Mouse (Mus musculus) neural tube, embryonic 15.5 days (tissue): ENCODE results near the gene Atl2. TPM values are rescaled to one million over a fixed set of nuclear protein-coding genes. Genes with fewer than 3 reads are reported as not detected.
A peak's percentile ranks its signal among the peaks of the same experiment; 100 is the strongest.

ENCODE experiments used
- ATAC-seq: fragments of 200-750 bp; cut with Nextera tagmentation; 2 replicates; pipeline ENCODE4 v1.8.0; 2017; ENCODE audit warnings: mild to moderate bottlenecking, moderate TSS enrichment, moderate library complexity; ENCODE audit not compliant: low FRiP score
- H3K27ac ChIP-seq: fragments of 300-500 bp; sonication (generic); replicated peaks from 2 replicates; pipeline ENCODE4 v1.5.1; 2015; ENCODE audit warnings: mild to moderate bottlenecking, inconsistent platforms
- H3K27me3 ChIP-seq: fragments of 300-500 bp; sonication (generic); replicated peaks from 2 replicates; pipeline ENCODE4 v1.6.1; 2015; ENCODE audit warnings: inconsistent platforms
- H3K36me3 ChIP-seq: fragments of 300-500 bp; sonication (generic); 2 replicates; pipeline ENCODE4 v1.6.1; 2015; ENCODE audit warnings: inconsistent platforms
- H3K4me1 ChIP-seq: fragments of 300-500 bp; sonication (generic); 2 replicates; pipeline ENCODE4 v1.6.1; 2015; ENCODE audit warnings: inconsistent platforms
- H3K4me2 ChIP-seq: fragments of 300-500 bp; sonication (generic); 2 replicates; pipeline ENCODE4 v1.6.1; 2015; ENCODE audit warnings: inconsistent platforms, mild to moderate bottlenecking, moderate library complexity
- H3K4me3 ChIP-seq: fragments of 300-500 bp; sonication (generic); replicated peaks from 2 replicates; pipeline ENCODE4 v1.5.1; 2015; ENCODE audit warnings: mild to moderate bottlenecking, inconsistent platforms
- H3K9ac ChIP-seq: fragments of 300-500 bp; sonication (generic); replicated peaks from 2 replicates; pipeline ENCODE4 v1.6.1; 2015; ENCODE audit warnings: mild to moderate bottlenecking, inconsistent platforms
- H3K9me3 ChIP-seq: fragments of 300-500 bp; sonication (generic); replicated peaks from 2 replicates; pipeline ENCODE4 v1.6.1; 2016; ENCODE audit warnings: inconsistent platforms
- WGBS: fragments of 180-500 bp; shearing (Covaris S2); methylation state at CpG from one replicate; pipeline ENCODE4 v1.1.7; 2015; ENCODE audit warnings: mixed read lengths; 5-methylcytosine and 5-hydroxymethylcytosine counted together
- polyA plus RNA-seq: library from polyadenylated mRNA; unstranded; fragments of >200 nt; fragmentation: Nextera tagmentation; extraction: Ambion mirVana; gene quantifications from 2 replicates; pipeline ENCODE4 v1.2.1, GENCODE M21; 2015

The Atl2 gene
- 36.9 and 38.6 TPM in 2 replicates for polyA plus RNA-seq

GRCm38 (mm10) chr17:79895911-79896423, at the start of gene Atl2:
Atl2 (minus strand) TSS chr17:79896123.
- ATAC-seq, result peak; percentile 91
- WGBS, result under 1% methylated on average over 49 of the region's 51 CpGs
- no peaks in the 10 kb centered on the region for H3K9me3 ChIP-seq
- peak within 1 kb of the TSS; percentile 87 for H3K4me2 ChIP-seq
- H3K4me3 ChIP-seq, result peak within 1 kb of the TSS; percentile 66
- H3K9ac ChIP-seq, result peak within 1 kb of the TSS; percentile 89
- H3K27me3 ChIP-seq, result peaks cover 10% of the 10 kb centered on the region
- peak within 1 kb of the TSS; percentile 93 for H3K27ac ChIP-seq
- H3K4me1 ChIP-seq, result peaks cover 28% of the 10 kb centered on the region
- H3K36me3 ChIP-seq, result no peaks in the 10 kb centered on the region

- no peak overlapping the region for H3K9ac ChIP-seq
- H3K4me3 ChIP-seq, result no peak overlapping the region
- H3K9me3 ChIP-seq, result no peaks in the 10 kb centered on the region
- no peak overlapping the region for H3K27ac ChIP-seq
- no peaks in the 10 kb centered on the region for H3K36me3 ChIP-seq
- no peak overlapping the region for H3K4me2 ChIP-seq
- 71% methylated on average over 6 of the region's 6 CpGs for WGBS
- peaks cover 15% of the 10 kb centered on the region for H3K4me1 ChIP-seq
- no peak for ATAC-seq
- no peaks in the 10 kb centered on the region for H3K27me3 ChIP-seq
Observed at GRCm38 (mm10) chr17:79944851-79945250, 48.9 kb upstream of the Atl2 start.

GRCm38 (mm10) chr17:79942418-79942817, 46.5 kb upstream of the Atl2 start:
- no peak overlapping the region for H3K4me3 ChIP-seq
- 85% methylated on average over 5 of the region's 5 CpGs for WGBS
- no peaks in the 10 kb centered on the region for H3K36me3 ChIP-seq
- no peak overlapping the region for H3K27ac ChIP-seq
- ATAC-seq, result no peak
- H3K27me3 ChIP-seq, result no peaks in the 10 kb centered on the region
- H3K9ac ChIP-seq, result no peak overlapping the region
- no peak overlapping the region for H3K4me2 ChIP-seq
- peaks cover 8% of the 10 kb centered on the region; the same call in 1 of the 2 replicates for H3K4me1 ChIP-seq
- no peaks in the 10 kb centered on the region for H3K9me3 ChIP-seq

- H3K4me1 ChIP-seq, result peaks cover 3% of the 10 kb centered on the region; the same call in 1 of the 2 replicates
- H3K27ac ChIP-seq, result no peak overlapping the region
- no peak for ATAC-seq
- no peak overlapping the region for H3K9ac ChIP-seq
- no peak overlapping the region for H3K4me3 ChIP-seq
- no peaks in the 10 kb centered on the region for H3K27me3 ChIP-seq
- H3K36me3 ChIP-seq, result no peaks in the 10 kb centered on the region
- WGBS, result 84% methylated on average over 3 of the region's 3 CpGs
- H3K9me3 ChIP-seq, result no peaks in the 10 kb centered on the region
- no peak overlapping the region for H3K4me2 ChIP-seq
Observed at GRCm38 (mm10) chr17:79939133-79939532, 43.2 kb upstream of the Atl2 start.

GRCm38 (mm10) chr17:79937921-79938601, 42.1 kb upstream of the Atl2 start:
- 77% methylated on average over 10 of the region's 10 CpGs for WGBS
- H3K36me3 ChIP-seq, result no peaks in the 10 kb centered on the region
- H3K4me3 ChIP-seq, result no peak overlapping the region
- no peaks in the 10 kb centered on the region for H3K27me3 ChIP-seq
- H3K27ac ChIP-seq, result no peak overlapping the region
- no peak overlapping the region for H3K9ac ChIP-seq
- no peak for ATAC-seq
- no peak overlapping the region for H3K4me2 ChIP-seq
- no peaks in the 10 kb centered on the region; the same call in 1 of the 2 replicates for H3K4me1 ChIP-seq
- H3K9me3 ChIP-seq, result no peaks in the 10 kb centered on the region

GRCm38 (mm10) chr17:79934370-79934769, 38.4 kb upstream of the Atl2 start:
- WGBS, result 91% methylated on average over 15 of the region's 15 CpGs
- H3K9ac ChIP-seq, result no peak overlapping the region
- no peak overlapping the region for H3K4me3 ChIP-seq
- no peaks in the 10 kb centered on the region for H3K9me3 ChIP-seq
- no peak overlapping the region for H3K27ac ChIP-seq
- no peaks in the 10 kb centered on the region for H3K4me1 ChIP-seq
- no peak for ATAC-seq
- no peaks in the 10 kb centered on the region for H3K27me3 ChIP-seq
- H3K36me3 ChIP-seq, result no peaks in the 10 kb centered on the region
- no peak overlapping the region for H3K4me2 ChIP-seq

- Histone ChIP-seq H3K36me3 (no peaks in the 10 kb centered on the region), H3K4me2 (no peak overlapping the region), H3K4me3 (no peak overlapping the region), H3K27ac (no peak overlapping the region), H3K9ac (no peak overlapping the region), H3K9me3 (no peaks in the 10 kb centered on the region), H3K27me3 (no peaks in the 10 kb centered on the region), H3K4me1 (no peaks in the 10 kb centered on the region)
- 45% methylated on average over 5 of the region's 5 CpGs for WGBS
- no peak for ATAC-seq
Observed at GRCm38 (mm10) chr17:79932676-79933278, 36.9 kb upstream of the Atl2 start.

- Histone ChIP-seq H3K27me3 (no peaks in the 10 kb centered on the region), H3K4me1 (no peaks in the 10 kb centered on the region), H3K4me2 (no peak overlapping the region), H3K36me3 (no peaks in the 10 kb centered on the region), H3K9me3 (no peaks in the 10 kb centered on the region), H3K27ac (no peak overlapping the region), H3K4me3 (no peak overlapping the region), H3K9ac (no peak overlapping the region)
- ATAC-seq, result no peak
- WGBS, result 92% methylated on average over 2 of the region's 2 CpGs
Observed at GRCm38 (mm10) chr17:79927110-79927509, 31.2 kb upstream of the Atl2 start.

GRCm38 (mm10) chr17:79926486-79926885, 30.6 kb upstream of the Atl2 start:
- Histone ChIP-seq H3K4me1 (no peaks in the 10 kb centered on the region), H3K36me3 (no peaks in the 10 kb centered on the region), H3K9me3 (no peaks in the 10 kb centered on the region), H3K27ac (no peak overlapping the region), H3K27me3 (no peaks in the 10 kb centered on the region), H3K9ac (no peak overlapping the region), H3K4me3 (no peak overlapping the region), H3K4me2 (no peak overlapping the region)
- WGBS, result 87% methylated on average over 3 of the region's 3 CpGs
- ATAC-seq, result no peak

- Histone ChIP-seq H3K27me3 (no peaks in the 10 kb centered on the region), H3K4me1 (no peaks in the 10 kb centered on the region), H3K36me3 (no peaks in the 10 kb centered on the region), H3K27ac (no peak overlapping the region), H3K4me3 (no peak overlapping the region), H3K4me2 (no peak overlapping the region), H3K9ac (no peak overlapping the region), H3K9me3 (no peaks in the 10 kb centered on the region)
- 90% methylated on average over 11 of the region's 11 CpGs for WGBS
- no peak for ATAC-seq
Observed at GRCm38 (mm10) chr17:79925865-79926421, 30.0 kb upstream of the Atl2 start.

- H3K27ac ChIP-seq, result no peak overlapping the region
- no peak for ATAC-seq
Observed at GRCm38 (mm10) chr17:79920355-79920754, 24.4 kb upstream of the Atl2 start.

More at GRCm38 (mm10) chr17:79920355-79920754, 24.4 kb upstream of the Atl2 start:
- H3K4me1 ChIP-seq, result no peaks in the 10 kb centered on the region
- no peaks in the 10 kb centered on the region for H3K36me3 ChIP-seq
- H3K27me3 ChIP-seq, result no peaks in the 10 kb centered on the region
- H3K4me2 ChIP-seq, result no peak overlapping the region
- 89% methylated on average over 2 of the region's 2 CpGs for whole genome bisulfite sequencing
- no peaks in the 10 kb centered on the region for H3K9me3 ChIP-seq
- H3K4me3 ChIP-seq, result no peak overlapping the region
- no peak overlapping the region for H3K9ac ChIP-seq
